Mouse (Mus musculus) thymus, adult 2 months (tissue): Measurements from ENCODE around the gene Tnfsf15.

Experiments
- CTCF ChIP-seq: fragments of 200-500 bp; IDR thresholded peaks from 2 replicates; pipeline ENCODE4 v1.5.1; 2012; ENCODE audit warnings: mild to moderate bottlenecking, control low read depth, low read length, moderate library complexity, borderline replicate concordance; ENCODE audit not compliant: control insufficient read depth, poor library complexity, insufficient read depth; ENCODE audit errors: extremely low read depth
- POLR2A ChIP-seq: fragments of 200-500 bp; IDR thresholded peaks from 2 replicates; pipeline ENCODE4 v1.6.1; 2012; ENCODE audit warnings: mild to moderate bottlenecking, low read length, control low read depth, moderate library complexity; ENCODE audit not compliant: control insufficient read depth, poor library complexity, insufficient read depth; ENCODE audit errors: extremely low read depth

DNA sequence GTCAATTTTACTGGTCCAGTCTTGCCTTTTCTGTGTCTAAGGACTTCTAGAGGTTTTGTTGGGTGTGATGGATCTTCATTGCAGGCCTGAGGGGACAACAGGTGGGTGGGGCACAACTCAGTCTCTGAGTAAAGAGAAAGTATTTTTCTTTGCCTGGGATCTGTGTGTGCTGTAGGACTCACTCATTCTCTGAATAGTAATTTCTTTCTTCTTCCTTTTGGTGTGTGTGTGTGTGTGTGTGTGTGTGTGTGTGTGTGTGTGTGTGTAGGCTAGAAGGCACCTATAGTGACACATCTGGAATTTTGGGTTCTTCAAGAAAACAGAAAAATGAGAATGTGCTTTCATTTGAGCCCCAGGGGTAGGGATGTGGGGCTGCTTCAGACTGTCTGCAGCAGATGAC is 52.6 kb downstream of the Tnfsf15 start:
- TF ChIP-seq POLR2A (no peak), CTCF (no peak)
